Mouse (Mus musculus): Measurements from ENCODE around the gene Kmt5a. TPM values are rescaled to one million over a fixed set of nuclear protein-coding genes. Genes with fewer than 3 reads are reported as not detected.

The Kmt5a gene
- total RNA-seq, 1 experiment from 2014 or later: 78.3 TPM

DNA sequence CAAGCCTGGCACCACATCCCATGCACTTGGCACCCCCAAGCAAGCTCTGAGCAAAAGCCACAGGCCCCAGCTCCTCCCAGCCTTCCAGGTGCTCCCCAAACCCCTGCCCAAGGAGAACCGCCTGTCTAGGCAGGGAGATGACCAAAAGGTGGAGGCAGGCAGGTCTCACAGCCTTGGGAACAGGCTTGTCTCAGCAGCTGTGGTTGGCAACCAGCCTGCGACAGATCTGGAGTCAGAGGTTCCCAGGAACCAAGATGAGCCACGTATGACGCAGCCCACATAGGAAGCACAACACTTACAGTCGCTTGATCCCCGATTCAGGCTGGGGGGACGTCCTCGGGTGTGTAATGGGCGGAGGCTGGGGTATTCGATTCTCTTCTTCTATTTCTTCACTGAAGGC lies 61.8 kb downstream of the Kmt5a start:
- ATAC-seq (replicated peaks; ENCODE audit: insufficient number of reproducible peaks, low FRiP score, low TSS enrichment, poor library complexity, severe bottlenecking): no peak

DNA sequence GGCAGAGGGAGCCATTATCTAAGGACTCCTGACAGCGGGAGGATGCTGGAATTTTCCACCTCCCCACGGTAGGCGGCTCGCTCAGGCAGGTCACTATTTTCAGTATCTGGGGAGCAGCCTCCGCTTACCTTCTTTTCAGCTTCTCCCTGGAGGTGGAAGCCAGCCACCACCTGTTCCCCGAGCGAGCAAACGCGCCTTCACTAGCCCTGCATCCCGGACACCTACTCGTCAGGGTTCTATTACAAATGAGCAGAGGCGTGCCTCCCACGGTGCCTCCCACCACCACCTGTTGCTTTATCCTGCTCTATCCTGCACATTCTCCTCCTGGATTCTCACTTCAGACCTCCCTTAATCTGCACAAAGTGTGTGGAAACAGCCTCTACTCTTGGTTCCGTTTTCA lies 64.0 kb downstream of the Kmt5a start:
- no peak for ATAC-seq (replicated peaks; ENCODE audit: insufficient number of reproducible peaks, low FRiP score, low TSS enrichment, poor library complexity, severe bottlenecking)

DNA sequence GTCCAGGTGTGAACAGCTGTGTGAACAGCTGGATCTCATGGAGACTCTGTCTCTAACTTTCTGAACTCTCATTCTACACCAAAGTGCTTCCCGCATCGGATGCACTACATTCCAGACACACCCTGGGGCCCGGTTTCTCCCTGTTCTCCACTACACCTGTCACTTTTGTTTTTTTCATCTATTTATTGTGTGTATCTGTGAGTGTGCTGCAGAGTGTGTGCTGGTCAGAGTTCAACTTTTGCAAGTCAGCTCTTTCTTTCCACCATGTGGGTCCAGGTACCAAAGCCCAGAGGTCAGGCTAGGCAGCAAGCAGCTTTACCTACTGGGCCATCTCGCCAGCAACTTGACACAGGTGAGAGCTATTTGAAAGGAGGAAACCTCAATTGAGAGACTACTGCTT lies 65.5 kb downstream of the Kmt5a start:
- no peak for ATAC-seq (replicated peaks; ENCODE audit: insufficient number of reproducible peaks, low FRiP score, low TSS enrichment, poor library complexity, severe bottlenecking)

GRCm38 (mm10) chr5:124506731-124507359 lies 67.1 kb downstream of the Kmt5a start:
- peak; percentile 27; the same call in 1 of the 2 replicates for ATAC-seq (replicated peaks; ENCODE audit: insufficient number of reproducible peaks, low FRiP score, low TSS enrichment, poor library complexity, severe bottlenecking)

DNA sequence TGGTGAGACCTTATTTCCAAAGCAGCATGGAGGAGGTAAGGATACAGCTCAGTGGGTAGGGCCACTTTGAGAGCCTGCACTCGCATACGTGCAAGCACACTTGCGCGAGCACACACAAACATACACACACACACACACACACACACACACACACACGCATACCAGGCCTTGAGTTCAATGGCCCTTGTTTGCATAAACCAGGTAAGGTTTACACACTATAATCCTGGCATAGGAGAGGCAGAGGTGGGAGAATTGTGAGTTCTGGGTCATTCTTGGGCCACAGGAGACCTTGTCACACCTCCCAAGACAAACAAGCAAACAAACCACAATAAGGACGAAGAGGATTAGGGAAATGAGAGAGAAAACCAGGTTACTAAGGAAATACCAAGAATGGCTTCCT lies 69.5 kb downstream of the Kmt5a start:
- ATAC-seq (replicated peaks; ENCODE audit: insufficient number of reproducible peaks, low FRiP score, low TSS enrichment, poor library complexity, severe bottlenecking): no peak

DNA sequence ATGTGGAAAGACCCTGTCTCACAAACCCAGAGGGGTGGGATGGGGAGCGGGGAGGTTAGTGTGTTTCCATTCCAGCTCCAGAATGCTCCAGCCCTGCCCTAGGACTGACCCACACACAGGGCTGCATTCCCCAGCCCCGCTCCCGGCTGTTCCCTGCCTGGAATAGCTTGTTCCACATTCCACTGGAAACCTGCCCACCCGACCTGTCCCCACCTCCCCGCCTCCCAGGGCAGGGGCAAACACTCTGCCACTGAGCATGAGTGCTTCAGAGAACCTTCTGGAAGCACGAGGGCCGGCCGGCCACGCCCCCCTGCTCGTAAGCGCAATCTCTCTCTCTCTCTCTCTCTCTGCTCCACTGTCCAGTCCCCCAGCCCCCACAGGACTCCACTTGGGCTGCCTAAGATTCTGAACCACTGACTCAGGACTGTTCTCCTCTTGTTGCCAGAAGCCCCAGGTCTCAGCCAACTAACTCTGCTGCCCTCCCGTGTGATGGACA lies 70.1 kb downstream of the Kmt5a start:
- ATAC-seq (replicated peaks; ENCODE audit: insufficient number of reproducible peaks, low FRiP score, low TSS enrichment, poor library complexity, severe bottlenecking): no peak; the same call in 1 of the 2 replicates

- ATAC-seq (replicated peaks; ENCODE audit: insufficient number of reproducible peaks, low FRiP score, low TSS enrichment, poor library complexity, severe bottlenecking): no peak
Observed at GRCm38 (mm10) chr5:124510536-124511050, 70.9 kb downstream of the Kmt5a start.

Other genes with a start within 250 kb of the Kmt5a start
- gene Pitpnm2, start 190.2 kb upstream of the Kmt5a start, total RNA-seq (2017): 1.1 to 2.8 TPM (median 1.3 TPM) in 3 replicates
- gene Mphosph9, start 112.0 kb upstream of the Kmt5a start, total RNA-seq (2017): 8.3 to 21.1 TPM (median 12.8 TPM) in 3 replicates
- 4.0 to 18.6 TPM (median 6.7 TPM) in 3 replicates for gene 2810006K23Rik, start 111.8 kb upstream of the Kmt5a start, total RNA-seq (2017)
- gene Cdk2ap1, start 76.8 kb upstream of the Kmt5a start, total RNA-seq (2017): 91.4 to 168 TPM (median 101 TPM) in 3 replicates
- gene Sbno1, start 13.9 kb upstream of the Kmt5a start, total RNA-seq (2017): 178 to 275 TPM (median 193 TPM) in 3 replicates
- 47.8 to 86.1 TPM (median 71.4 TPM) in 3 replicates for gene Rilpl2, start 38.4 kb downstream of the Kmt5a start, total RNA-seq (2017)
- 7.4 to 12.5 TPM (median 9.8 TPM) in 3 replicates for gene Snrnp35, start 43.2 kb downstream of the Kmt5a start, total RNA-seq (2017)
- gene Rilpl1, start 91.5 kb downstream of the Kmt5a start, total RNA-seq (2017): 1.4 to 3.0 TPM in 2 of 3 replicates, not detected in the other
- 574 to 1,047 TPM (median 1,041 TPM) in 3 replicates for gene Tmed2, start 100.8 kb downstream of the Kmt5a start, total RNA-seq (2017)
- 23.3 to 32.0 TPM (median 28.7 TPM) in 3 replicates for gene Ddx55, start 112.9 kb downstream of the Kmt5a start, total RNA-seq (2017)
- 21.2 to 26.1 TPM (median 23.4 TPM) in 3 replicates for gene Eif2b1, start 139.2 kb downstream of the Kmt5a start, total RNA-seq (2017)
- 12.7 to 25.2 TPM (median 15.0 TPM) in 3 replicates for gene Gtf2h3, start 139.2 kb downstream of the Kmt5a start, total RNA-seq (2017)
- 26.6 to 55.9 TPM (median 27.8 TPM) in 3 replicates for gene Atp6v0a2, start 188.6 kb downstream of the Kmt5a start, total RNA-seq (2017)

Data from monocyte, adult 5-6 weeks (primary cell).